Mouse (Mus musculus) embryonic fibroblast, embryonic 13.5 days (primary cell): Measurements from ENCODE around the gene Apex1. TPM values are rescaled to one million over a fixed set of nuclear protein-coding genes. Genes with fewer than 3 reads are reported as not detected.
"Not testable (repeated sequence)": the region's sequence is repeated elsewhere in the genome, so short reads cannot be mapped to it uniquely, and the experiment has no call there.

Experiments used
- H3K27ac ChIP-seq: 2 replicates; pipeline ENCODE4 v1.5.1; 2012; ENCODE audit warnings: low read length, control low read depth, inconsistent platforms; ENCODE audit not compliant: insufficient read depth
- H3K4me1 ChIP-seq: 2 replicates; pipeline ENCODE4 v1.6.1; 2011; ENCODE audit warnings: low read length; ENCODE audit not compliant: control insufficient read depth, insufficient read depth
- H3K4me3 ChIP-seq: 2 replicates; pipeline ENCODE4 v1.5.1; 2011; ENCODE audit warnings: mild to moderate bottlenecking, control low read depth, low read length; ENCODE audit not compliant: insufficient read depth
- CTCF ChIP-seq: IDR thresholded peaks from 2 replicates; pipeline ENCODE4 v1.5.1; 2011; ENCODE audit warnings: mild to moderate bottlenecking, control low read depth, low read length, moderate library complexity, borderline replicate concordance; ENCODE audit not compliant: insufficient read depth
- POLR2A ChIP-seq: IDR thresholded peaks from 2 replicates; pipeline ENCODE4 v1.6.1; 2011; ENCODE audit warnings: low read depth, mild to moderate bottlenecking, control low read depth, low read length, moderate library complexity
- polyA plus RNA-seq: library from polyadenylated mRNA; stranded (reverse); fragments of >200 nt; gene quantifications from 2 replicates; pipeline ENCODE4 v1.2.4, GENCODE M21; 2011; ENCODE audit warnings: low read depth; ENCODE audit not compliant: missing spikeins, insufficient read length

Gene Apex1
- polyA plus RNA-seq, 1 experiment, result 68.1 TPM

- no peak for TF ChIP-seq CTCF
- no peak for TF ChIP-seq POLR2A
Measured at GRCm38 (mm10) chr14:50969558-50970544, 45.1 kb downstream of the Apex1 start.

GRCm38 (mm10) chr14:50970822-50971221 is 46.1 kb downstream of the Apex1 start:
- no peak for TF ChIP-seq CTCF
- TF ChIP-seq POLR2A, result no peak
- H3K27ac ChIP-seq, result no peak overlapping the region

More at GRCm38 (mm10) chr14:50969558-50970544, 45.1 kb downstream of the Apex1 start:
- Histone ChIP-seq H3K4me1 (no peaks in the 10 kb centered on the region), H3K4me3 (no peak overlapping the region), H3K27ac (no peak overlapping the region)

GRCm38 (mm10) chr14:50973054-50973453 is 48.3 kb downstream of the Apex1 start:
- H3K4me3 ChIP-seq, H3K27ac ChIP-seq, H3K4me1 ChIP-seq: not testable (repeated sequence)

More at GRCm38 (mm10) chr14:50970822-50971221, 46.1 kb downstream of the Apex1 start:
- Histone ChIP-seq H3K4me3 (no peak overlapping the region), H3K4me1 (no peaks in the 10 kb centered on the region)

DNA sequence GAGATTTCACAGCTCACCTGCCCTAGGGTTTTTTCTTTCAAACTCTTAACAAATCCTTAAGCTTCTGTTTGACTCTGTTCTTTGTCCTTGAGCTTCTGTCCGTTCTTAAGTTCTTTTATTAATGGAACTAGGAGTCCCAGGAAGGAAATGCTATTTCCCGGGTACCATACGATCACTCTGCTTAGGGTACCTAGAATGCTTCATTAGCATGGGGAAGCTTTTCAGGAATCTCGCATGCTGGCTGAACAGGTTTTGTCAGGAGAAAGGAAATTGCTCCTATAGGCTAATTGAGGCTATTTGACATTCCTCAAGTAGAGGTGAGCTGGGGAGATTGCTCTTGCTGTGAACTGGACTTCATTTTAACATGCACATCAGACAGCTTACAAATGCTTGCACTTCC is 48.9 kb downstream of the Apex1 start:
- H3K4me3 ChIP-seq, result no peak overlapping the region
- TF ChIP-seq CTCF (no peak), POLR2A (no peak)
- no peak overlapping the region for H3K27ac ChIP-seq
- H3K4me1 ChIP-seq, result no peaks in the 10 kb centered on the region

GRCm38 (mm10) chr14:50975001-50975400 is 50.2 kb downstream of the Apex1 start:
- Histone ChIP-seq H3K27ac (no peak overlapping the region), H3K4me3 (no peak overlapping the region), H3K4me1 (no peaks in the 10 kb centered on the region)
- TF ChIP-seq CTCF, result no peak
- TF ChIP-seq POLR2A, result no peak

GRCm38 (mm10) chr14:50976674-50977073 is 51.9 kb downstream of the Apex1 start:
- H3K4me3 ChIP-seq, result no peak overlapping the region
- TF ChIP-seq POLR2A (no peak), CTCF (no peak)
- no peak overlapping the region for H3K27ac ChIP-seq
- no peaks in the 10 kb centered on the region for H3K4me1 ChIP-seq

Other genes starting within 250 kb of the Apex1 start
- not detected in 2 replicates for gene Olfr747, start 231.8 kb upstream of the Apex1 start, polyA plus RNA-seq
- gene Olfr748, start 217.6 kb upstream of the Apex1 start, polyA plus RNA-seq, result not detected in 2 replicates
- not detected in 2 replicates for gene Olfr749, start 179.9 kb upstream of the Apex1 start, polyA plus RNA-seq
- 30.4 and 30.5 TPM in 2 replicates for gene Ttc5, start 139.4 kb upstream of the Apex1 start, polyA plus RNA-seq
- not detected in 2 replicates for gene Ccnb1ip1, start 117.2 kb upstream of the Apex1 start, polyA plus RNA-seq
- gene Parp2, start 117.1 kb upstream of the Apex1 start, polyA plus RNA-seq, result 31.2 and 43.4 TPM in 2 replicates
- gene Tep1, start 54.4 kb upstream of the Apex1 start, polyA plus RNA-seq, result 26.1 and 30.5 TPM in 2 replicates
- gene Klhl33, start 27.5 kb upstream of the Apex1 start, polyA plus RNA-seq, result 0.47 and 0.65 TPM in 2 replicates
- gene Osgep, start 75 bp upstream of the Apex1 start, polyA plus RNA-seq, result 30.5 and 38.8 TPM in 2 replicates
- 66.4 and 69.5 TPM in 2 replicates for gene Pip4p1, start 5.9 kb downstream of the Apex1 start, polyA plus RNA-seq
- 64.5 and 79.4 TPM in 2 replicates for gene Pnp, start 6.1 kb downstream of the Apex1 start, polyA plus RNA-seq
- 22.3 and 51.1 TPM in 2 replicates for gene Gm49342, start 19.5 kb downstream of the Apex1 start, polyA plus RNA-seq
- gene Pnp2, start 31.0 kb downstream of the Apex1 start, polyA plus RNA-seq, result 0.49 and 0.70 TPM in 2 replicates
- gene Rnase10, start 82.8 kb downstream of the Apex1 start, polyA plus RNA-seq, result 0.68 and 0.87 TPM in 2 replicates
- not detected in 2 replicates for gene Rnase9, start 116.9 kb downstream of the Apex1 start, polyA plus RNA-seq
- gene Rnase11, start 125.2 kb downstream of the Apex1 start, polyA plus RNA-seq, result not detected in 2 replicates
- not detected in 2 replicates for gene Rnase12, start 132.7 kb downstream of the Apex1 start, polyA plus RNA-seq
- not detected in 2 replicates for gene Olfr750, start 149.5 kb downstream of the Apex1 start, polyA plus RNA-seq
- gene Rnase4, start 166.1 kb downstream of the Apex1 start, polyA plus RNA-seq, result 116 and 134 TPM in 2 replicates
- gene Ang, start 166.2 kb downstream of the Apex1 start, polyA plus RNA-seq, result 11.4 TPM in 2 replicates
- gene Eddm3b, start 189.5 kb downstream of the Apex1 start, polyA plus RNA-seq, result not detected in 2 replicates
- not detected in 2 replicates for gene Rnase6, start 198.9 kb downstream of the Apex1 start, polyA plus RNA-seq
- gene Rnase1, start 221.8 kb downstream of the Apex1 start, polyA plus RNA-seq, result not detected in 2 replicates
- not detected in 2 replicates for gene Rnase2b, start 237.3 kb downstream of the Apex1 start, polyA plus RNA-seq